Mouse (Mus musculus) layer of hippocampus, postnatal 25 days (tissue): Measurements from ENCODE around the gene Vac14. TPM values are rescaled to one million over a fixed set of nuclear protein-coding genes. Genes with fewer than 3 reads are reported as not detected.

ENCODE experiments used
- DNase-seq, 2 experiments: peaks; one replicate each; pipeline ENCODE4 v3.0.0; 2022; ENCODE audit warnings: mixed read lengths in 2 of 2, low spot score in 1 of 2; ENCODE audit errors: extremely low spot score in 1 of 2
- total RNA-seq, 2 experiments: library from RNA; stranded (reverse); gene quantifications; 2 replicates each; pipeline ENCODE4 v1.2.3; 2021

Vac14 gene
- total RNA-seq, 2 experiments from 2014 or later = 23.7 to 24.5 TPM

DNA sequence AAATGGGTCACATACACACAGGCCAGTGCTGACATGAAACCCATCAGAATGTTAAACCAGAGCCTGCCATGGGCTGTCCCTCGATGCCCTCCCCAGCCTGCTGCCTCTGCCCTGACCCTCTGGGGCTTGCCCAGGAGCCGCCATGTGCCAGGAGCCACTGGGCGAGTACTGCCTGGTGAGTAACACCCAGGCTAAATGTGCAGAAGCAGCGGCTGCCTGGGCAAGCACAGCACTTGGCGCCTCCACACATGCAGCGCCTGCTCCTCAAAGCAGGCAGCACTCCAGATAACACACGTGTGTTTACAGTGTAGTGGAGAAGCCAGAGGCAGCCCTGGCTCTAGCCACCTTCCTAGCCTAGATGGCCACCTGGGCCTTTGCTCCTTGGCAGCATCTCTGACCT, 94.7 kb downstream of the Vac14 start:
- no peak for DNase-seq

GRCm38 (mm10) chr8:110714827-110715519, 96.6 kb downstream of the Vac14 start:
- no peak for DNase-seq

DNA sequence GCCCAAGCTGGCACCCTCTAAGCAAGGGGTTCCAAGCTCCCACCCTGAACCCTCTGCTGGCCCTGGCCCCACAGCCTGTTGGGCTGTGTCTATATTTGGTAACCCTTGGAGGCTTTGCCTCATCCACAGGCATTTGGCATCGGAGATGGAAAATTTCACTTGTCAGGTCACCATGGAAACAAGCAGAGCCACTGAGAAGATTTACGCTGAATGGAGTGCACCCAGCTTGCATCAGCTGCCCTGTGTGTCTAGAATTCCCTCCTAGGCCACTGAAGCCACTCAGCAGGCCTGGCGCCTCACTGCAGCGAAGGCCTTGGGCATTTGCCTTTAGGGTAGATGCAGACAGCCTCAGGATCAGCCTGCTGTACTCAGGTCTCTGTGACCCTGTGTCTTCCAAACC, 97.7 kb downstream of the Vac14 start:
- DNase-seq = no peak

GRCm38 (mm10) chr8:110717131-110717530, 98.7 kb downstream of the Vac14 start:
- DNase-seq = no peak

- no peak for DNase-seq
Observed at GRCm38 (mm10) chr8:110718209-110718968, 100.0 kb downstream of the Vac14 start.

GRCm38 (mm10) chr8:110718969-110719670, 100.7 kb downstream of the Vac14 start:
- no peak for DNase-seq

DNA sequence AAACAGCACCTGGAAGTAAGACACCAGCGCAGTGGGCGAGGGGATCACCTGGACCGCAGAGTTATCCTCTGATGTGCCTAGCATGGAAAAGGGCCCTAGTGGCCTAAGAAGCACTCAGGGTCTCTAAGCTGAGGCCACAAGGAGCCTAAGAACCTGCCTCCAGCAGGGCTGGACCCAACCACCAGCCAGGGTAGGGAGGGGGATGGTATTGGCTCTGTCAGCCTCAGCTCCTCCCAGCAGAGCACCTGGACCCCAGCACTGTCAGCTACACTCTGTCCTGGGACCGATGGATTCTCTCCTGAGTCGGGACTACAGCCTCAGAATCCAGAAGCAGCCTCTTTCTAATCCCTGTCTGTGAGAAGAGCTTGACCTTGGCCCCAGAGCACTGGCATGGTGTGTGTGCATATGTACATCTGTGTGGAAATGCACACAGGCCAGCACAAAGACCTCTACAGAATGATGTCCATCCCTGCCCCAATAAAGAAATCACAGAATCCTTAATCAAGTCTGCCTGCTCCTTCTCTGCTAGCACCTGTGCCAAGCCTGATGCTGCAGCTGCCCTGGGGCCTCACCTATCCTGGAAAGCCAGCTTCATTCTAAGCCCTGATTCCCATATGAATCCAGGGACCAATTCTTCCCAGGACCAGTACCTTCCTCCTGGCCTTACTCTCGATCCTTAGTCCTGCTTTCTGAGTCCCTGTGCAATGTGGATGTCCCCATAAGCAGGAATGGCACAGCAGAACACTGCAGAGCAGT, 101.7 kb downstream of the Vac14 start:
- DNase-seq = no peak

DNA sequence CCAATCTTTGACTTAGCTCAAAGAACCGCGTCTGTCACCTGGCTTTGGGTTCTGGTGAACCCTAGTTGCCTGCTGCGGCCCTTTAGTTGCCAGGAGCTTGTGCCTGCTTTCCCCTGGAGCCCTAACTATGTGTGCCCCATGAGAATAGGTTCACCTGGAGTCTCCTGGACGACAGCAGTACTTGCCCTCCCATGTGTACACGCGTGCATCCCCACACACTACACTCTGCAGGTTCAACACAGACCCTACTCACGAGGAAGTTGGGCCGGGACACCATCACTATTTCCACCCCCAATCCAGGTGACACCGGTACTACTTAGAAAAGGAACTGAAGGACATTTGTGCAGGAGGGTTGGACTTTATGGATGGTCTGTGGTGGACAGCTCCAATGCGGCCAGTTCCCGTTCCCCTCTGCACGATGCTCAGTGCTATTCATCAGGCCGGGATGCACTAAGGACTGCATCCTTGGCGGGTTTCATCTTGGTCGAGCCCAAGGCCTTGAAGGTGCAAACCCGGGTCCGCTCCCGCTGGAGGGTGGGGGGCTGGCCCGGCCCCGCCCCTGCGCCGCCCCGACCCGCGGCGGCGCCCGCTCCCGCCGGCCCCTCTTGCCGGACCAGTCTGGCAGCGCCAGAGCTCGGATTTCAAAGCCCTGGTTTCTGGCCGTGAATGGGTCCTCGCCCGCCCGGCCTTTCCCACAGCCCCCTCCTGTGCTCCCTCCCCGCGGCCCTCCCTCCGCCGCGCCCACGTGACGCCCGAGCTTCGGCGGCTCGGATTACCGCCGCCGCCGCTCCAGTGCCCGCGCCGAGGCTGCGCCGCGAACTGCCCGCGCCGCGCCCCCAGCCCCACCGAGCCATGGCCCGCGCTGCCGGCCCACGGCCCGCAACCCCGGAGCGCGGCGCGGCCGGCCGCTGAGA, 102.6 kb downstream of the Vac14 start, which contains the start of gene Mtss1l:
Gene Mtss1l (plus strand): TSS at position 792 of the 914 bp plus-strand sequence.
- DNase-seq = peak; percentile 55 to 63

DNA sequence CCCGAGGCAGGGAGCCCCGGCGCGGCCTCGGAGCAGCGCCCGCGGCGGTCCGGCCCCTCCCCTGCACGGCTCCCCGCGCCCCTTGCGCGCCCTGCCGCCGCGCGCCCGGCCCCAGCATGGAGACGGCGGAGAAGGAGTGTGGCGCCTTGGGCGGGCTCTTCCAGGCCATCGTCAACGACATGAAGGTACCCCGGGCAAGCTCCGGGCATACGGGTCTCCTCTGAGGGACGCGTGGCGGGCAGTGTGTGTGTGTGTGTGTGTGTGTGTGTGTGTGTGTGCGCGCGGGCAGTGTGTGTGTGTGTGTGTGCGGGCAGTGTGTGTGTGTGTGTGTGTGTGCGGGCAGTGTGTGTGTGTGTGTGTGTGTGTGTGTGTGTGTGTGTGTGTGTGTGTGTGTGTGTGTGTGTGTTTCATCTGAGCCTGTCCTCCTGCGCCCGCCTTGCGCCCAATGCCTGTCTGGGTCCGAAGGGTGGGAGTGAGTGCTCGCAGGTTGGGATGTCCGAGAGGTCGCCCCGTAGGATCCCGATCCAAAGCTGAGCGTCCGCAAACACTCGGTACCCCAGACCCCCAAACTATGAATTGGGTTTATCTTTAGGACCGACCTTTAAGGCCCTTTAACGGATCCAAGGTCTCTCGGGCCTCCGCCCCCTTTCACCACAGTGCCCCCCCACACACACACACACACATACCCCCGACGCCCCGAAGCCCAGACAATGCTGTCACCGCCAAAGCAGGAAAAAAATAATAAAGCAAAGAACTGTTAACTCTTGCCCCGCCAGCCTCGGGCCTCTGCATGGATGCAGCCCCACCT, 103.4 kb downstream of the Vac14 start:
- DNase-seq = no peak

DNA sequence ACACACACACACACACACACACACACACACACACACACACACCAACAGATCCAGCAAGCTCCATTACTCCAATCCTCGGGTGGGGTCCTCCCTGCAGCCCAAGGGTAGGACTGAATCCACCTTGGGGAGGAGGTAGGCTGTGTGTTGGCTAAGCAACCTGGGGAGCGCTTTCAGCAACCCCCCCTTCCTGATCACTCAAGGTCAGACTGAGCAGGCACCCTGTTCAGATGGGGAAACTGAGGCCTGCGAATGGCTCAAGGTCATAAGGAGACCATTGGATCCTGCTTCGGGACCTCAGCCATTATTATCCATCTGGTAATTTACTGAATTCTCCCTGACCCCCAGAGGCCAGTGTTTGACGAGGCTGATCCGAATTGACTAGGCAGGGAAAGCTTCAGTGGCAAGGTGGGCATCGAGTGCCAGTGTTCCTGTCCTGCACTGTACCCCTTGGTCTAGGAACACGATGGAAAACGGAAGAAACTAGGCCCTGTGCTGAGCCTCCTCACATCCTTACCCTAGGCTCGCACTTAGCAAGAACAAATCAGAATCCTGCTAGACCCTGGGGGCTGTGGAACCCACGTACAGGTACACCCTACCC, 104.1 kb downstream of the Vac14 start:
- DNase-seq = no peak

DNA sequence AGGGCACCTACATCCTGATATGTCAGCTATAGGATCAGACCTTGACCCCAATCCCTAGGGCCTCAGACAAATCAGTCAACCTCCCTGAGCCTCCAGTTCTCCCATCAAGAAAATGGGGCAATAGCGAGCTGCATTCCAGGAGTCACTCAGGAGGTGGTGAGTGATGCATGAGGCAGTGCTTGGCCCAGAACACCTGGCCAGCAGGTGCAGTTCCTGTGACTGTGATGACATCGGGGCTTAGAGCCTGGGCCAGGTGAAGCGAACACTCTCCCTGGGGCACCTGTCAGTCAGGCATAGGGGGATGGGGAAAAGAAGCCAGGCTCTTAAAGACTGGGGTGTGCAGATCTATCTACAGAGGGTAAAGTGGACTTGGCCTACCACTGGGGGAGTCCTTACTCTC, 106.1 kb downstream of the Vac14 start:
- no peak for DNase-seq

DNA sequence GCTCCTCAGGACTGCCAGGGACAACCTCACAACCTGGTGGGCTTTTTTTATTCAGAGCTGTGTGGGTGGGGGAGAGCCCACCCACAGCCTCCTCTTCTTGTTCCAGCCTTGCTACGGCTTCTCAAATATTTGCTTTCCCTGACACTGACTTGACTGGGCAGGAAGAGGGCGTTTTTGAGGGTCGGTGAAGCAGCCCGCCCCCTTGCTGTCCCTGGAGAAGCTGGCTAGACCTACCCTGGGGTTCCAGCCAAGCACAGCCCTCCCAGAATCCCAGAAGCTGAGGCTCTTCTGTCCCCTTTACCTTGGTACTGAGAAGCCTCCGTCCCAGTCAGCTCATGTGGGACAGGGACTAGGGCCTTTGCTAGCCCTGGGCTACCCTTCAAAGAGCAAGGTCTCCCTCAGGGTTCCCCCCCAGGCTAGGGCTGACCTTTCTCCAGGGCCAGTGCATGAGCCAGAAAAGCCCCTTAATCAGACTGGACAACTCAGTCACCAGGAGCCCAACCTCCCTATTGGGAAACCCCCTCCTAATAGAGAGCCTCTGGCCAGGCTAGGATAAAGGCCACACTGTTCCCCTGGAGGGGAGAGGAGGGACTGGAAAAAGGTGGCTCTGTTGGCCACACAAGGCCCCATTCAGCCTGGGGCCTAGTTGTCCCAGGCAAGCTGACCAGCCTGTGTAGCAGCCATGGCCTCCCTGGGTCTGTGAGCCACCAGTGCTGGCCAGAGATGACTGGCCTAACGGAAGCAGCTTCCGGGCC, 106.9 kb downstream of the Vac14 start:
- DNase-seq = no peak

- peak; percentile 73 to 75 for DNase-seq
Observed at GRCm38 (mm10) chr8:110726893-110727292, 108.5 kb downstream of the Vac14 start.

- no peak for DNase-seq
Observed at GRCm38 (mm10) chr8:110731346-110731859, 113.0 kb downstream of the Vac14 start.

- DNase-seq = no peak
Observed at GRCm38 (mm10) chr8:110733036-110733435, 114.7 kb downstream of the Vac14 start.

- no peak for DNase-seq
Observed at GRCm38 (mm10) chr8:110738591-110739195, 120.3 kb downstream of the Vac14 start.

GRCm38 (mm10) chr8:110740629-110741175, 122.3 kb downstream of the Vac14 start:
- no peak for DNase-seq
